ENCODE assay signal across 13 mouse cellular contexts in the genomic region with DNA sequence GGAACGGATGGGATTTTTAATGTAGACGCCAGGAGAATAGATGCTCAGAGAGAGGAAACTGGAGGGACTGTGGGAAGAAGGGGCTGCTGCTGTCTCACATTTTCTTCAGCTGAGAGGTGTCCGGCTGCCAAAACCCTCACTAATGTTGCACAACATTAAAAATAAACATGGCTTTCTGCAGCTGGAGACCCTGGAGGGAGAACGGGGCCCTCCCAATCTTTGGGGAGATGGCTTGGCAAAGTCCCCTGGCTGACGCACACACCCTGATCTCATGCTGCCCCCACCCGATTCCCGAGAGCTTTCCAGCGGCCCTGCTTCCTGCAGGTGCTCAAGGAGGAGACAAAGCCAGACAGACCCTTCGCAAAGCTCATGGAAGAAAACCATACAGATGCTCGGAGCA. TPM values are rescaled to one million over a fixed set of nuclear protein-coding genes. Genes with fewer than 3 reads are reported as not detected.
A peak's percentile ranks its signal among the peaks of the same experiment; 100 is the strongest.
DNase-seq lines count a peak whose midpoint lies in the region; ATAC-seq and TF ChIP-seq lines count a peak whose summit lies in the region.
"Had no signal": no experiment of that assay in that cellular context is flagged by ENCODE, and none has a peak within 500 bp of the region (broad histone marks: within the 10 kb centered on the region; RNA-seq: fewer than 3 reads in every experiment).

No protein-coding gene starts in this region.

- TF ChIP-seq POLR2A in heart, adult 2 months (IDR thresholded peaks at IDR 0.05; ENCODE audit: insufficient read depth, low read depth, low read length) = no peak

- H3K9ac ChIP-seq in heart, adult 2 months (ENCODE audit: low read depth, low read length) = no peak overlapping the region
- H3K9ac ChIP-seq in heart, embryonic 11.5 days (ENCODE audit: low read depth, low read length) = no peak overlapping the region
- no peak overlapping the region for H3K9ac ChIP-seq in intestine, postnatal 0 days (ENCODE audit: low read depth, low read length)

- no peaks in the 10 kb centered on the region for H3K79me2 ChIP-seq in heart, adult 2 months (replicated peaks; ENCODE audit: control insufficient read depth, insufficient read depth, low read length)

- H3K4me1 ChIP-seq in heart, adult 2 months (ENCODE audit: control insufficient read depth, insufficient read depth, low read length) = peaks cover 3% of the 10 kb centered on the region; the same call in 1 of the 2 replicates
- H3K4me1 ChIP-seq in heart, embryonic 11.5 days (ENCODE audit: control insufficient read depth, insufficient read depth, low read length) = no peaks in the 10 kb centered on the region
- H3K4me1 ChIP-seq in intestine, postnatal 0 days (replicated peaks; ENCODE audit: control insufficient read depth, insufficient read depth, low read length) = no peaks in the 10 kb centered on the region
- H3K4me1 ChIP-seq: forebrain, embryonic 10.5 days; megakaryocyte, embryonic 14.5 days had no signal

- no peaks in the 10 kb centered on the region for H3K9me3 ChIP-seq in heart, embryonic 11.5 days (replicated peaks; ENCODE audit: control insufficient read depth, low read length)
- no peaks in the 10 kb centered on the region for H3K9me3 ChIP-seq in intestine, postnatal 0 days (ENCODE audit: control insufficient read depth)
- H3K9me3 ChIP-seq: forebrain, embryonic 10.5 days had no signal

- no peaks in the 10 kb centered on the region for H3K36me3 ChIP-seq in heart, adult 2 months (ENCODE audit: control insufficient read depth, insufficient read depth, low read length)
- no peaks in the 10 kb centered on the region for H3K36me3 ChIP-seq in heart, embryonic 11.5 days (ENCODE audit: control insufficient read depth, insufficient read depth, low read length)
- H3K36me3 ChIP-seq in intestine, postnatal 0 days (ENCODE audit: control insufficient read depth, insufficient read depth) = no peaks in the 10 kb centered on the region
- H3K36me3 ChIP-seq: forebrain, embryonic 10.5 days had no signal

- no peak overlapping the region for H3K27ac ChIP-seq in heart, adult 2 months
- no peak overlapping the region for H3K27ac ChIP-seq in heart, embryonic 11.5 days (ENCODE audit: low read depth, low read length)
- H3K27ac ChIP-seq in gastrocnemius, adult 2 months = peak overlapping the region; percentile 53
- no peak overlapping the region for H3K27ac ChIP-seq in intestine, postnatal 0 days (ENCODE audit: low read depth, low read length)
- H3K27ac ChIP-seq: forebrain, embryonic 10.5 days had no signal

- no peak for ATAC-seq in heart, embryonic 11.5 days (replicated peaks; ENCODE audit: insufficient number of reproducible peaks, low FRiP score, low TSS enrichment)
- no peak for ATAC-seq in intestine, postnatal 0 days

- TF ChIP-seq CTCF in heart, adult 2 months (IDR thresholded peaks at IDR 0.05) = 0 out of 2 replicates have a peak, but pooled peaks have one; percentile 6
- TF ChIP-seq CTCF in gastrocnemius, adult 2 months (IDR thresholded peaks at IDR 0.05) = no peak
- TF ChIP-seq CTCF in intestine, postnatal 0 days (IDR thresholded peaks at IDR 0.05; ENCODE audit: low read depth) = peak; percentile 18; the same call in 1 of the 2 replicates

- peak; percentile 86 for DNase-seq in heart, adult 2 months
- peak; percentile 87 for DNase-seq in gastrocnemius, adult 2 months
- DNase-seq in skeletal muscle tissue, adult 2 months (ENCODE audit: low read depth, low spot score) = peak; percentile 87
- DNase-seq in embryo, embryonic 9.5 days (ENCODE audit: extremely low spot score) = no peak
- no peak for DNase-seq in layer of hippocampus, adult 9-11 months
- no peak for DNase-seq in kidney, postnatal 25 days
- DNase-seq: kidney, postnatal 10 days; thymus, postnatal 4 days had no signal

- 32% methylated on average over 10 of the region's 10 CpGs for WGBS in heart, adult 2 months
- 67% methylated on average over 10 of the region's 10 CpGs for WGBS in heart, embryonic 11.5 days (ENCODE audit: insufficient replicate concordance)
- 52% methylated on average over 10 of the region's 10 CpGs for WGBS in intestine, postnatal 0 days

- intact Hi-C loops in heart, adult 2 months (cut with DNase I) = no loop called here
- intact Hi-C loops in gastrocnemius, adult 2 months (cut with DNase I) = no loop called here

- H3K4me2 ChIP-seq in heart, embryonic 11.5 days = no peak overlapping the region
- H3K4me2 ChIP-seq in intestine, postnatal 0 days (replicated peaks; ENCODE audit: low read depth) = no peak overlapping the region

- no peak overlapping the region for H3K4me3 ChIP-seq in heart, adult 2 months
- no peak overlapping the region for H3K4me3 ChIP-seq in heart, embryonic 11.5 days (ENCODE audit: low read depth, low read length)
- H3K4me3 ChIP-seq in gastrocnemius, adult 2 months = no peak overlapping the region
- no peak overlapping the region for H3K4me3 ChIP-seq in intestine, postnatal 0 days (ENCODE audit: low read depth, low read length)
- H3K4me3 ChIP-seq: forebrain, embryonic 10.5 days; megakaryocyte, embryonic 14.5 days had no signal

- H3K27me3 ChIP-seq in heart, adult 2 months (ENCODE audit: control insufficient read depth, insufficient read depth, low read length) = no peaks in the 10 kb centered on the region
- H3K27me3 ChIP-seq in heart, embryonic 11.5 days (ENCODE audit: control insufficient read depth, insufficient read depth, low read length) = no peaks in the 10 kb centered on the region
- no peaks in the 10 kb centered on the region for H3K27me3 ChIP-seq in intestine, postnatal 0 days (replicated peaks; ENCODE audit: control insufficient read depth, insufficient read depth, low read length)

- peak; percentile 58; the same call in 1 of the 2 replicates for TF ChIP-seq EP300 in heart, adult 2 months (IDR thresholded peaks at IDR 0.05; ENCODE audit: insufficient read depth, low read depth, low read length)

RNA-seq across cellular contexts. Expression of a gene that starts 10.6 kb away (rescaled TPM):
- total RNA-seq in heart, adult 2 months (2021) = 10 to 100 TPM; 22.0 to 28.5 TPM
- 42.0 and 43.6 TPM in 2 replicates for polyA plus RNA-seq in heart, adult 2 months (2012; rRNA removed)
- polyA plus RNA-seq in heart, embryonic 11.5 days (2014; fragmentation: Nextera tagmentation; extraction: Ambion mirVana) = 1.7 and 1.8 TPM in 2 replicates
- total RNA-seq in gastrocnemius, adult 2 months (2021) = 10 to 100 TPM; 10.8 to 17.1 TPM
- polyA plus RNA-seq in intestine, postnatal 0 days (2015; fragmentation: Nextera tagmentation; extraction: Ambion mirVana) = 2.1 and 2.9 TPM in 2 replicates
- total RNA-seq: hematopoietic stem cell, adult 5-6 weeks had no signal

Comparison
In these comparisons a context has a peak if more than half of its experiments do, and no peak if none do; other contexts are left out.
1. RNA of a gene that starts 10.6 kb away (polyA plus RNA-seq): 42.0 to 43.6 TPM in heart, adult 2 months; 2.1 to 2.9 TPM in intestine, postnatal 0 days and 1.7 to 1.8 TPM in heart, embryonic 11.5 days; every median in the first group is over 10 times any median in the second.
2. DNase-seq: peak in heart, adult 2 months (2 of 2), gastrocnemius, adult 2 months (single experiment) and skeletal muscle tissue, adult 2 months (single experiment); none in embryo, embryonic 9.5 days (single experiment), layer of hippocampus, adult 9-11 months (single experiment) and kidney, postnatal 25 days (0 of 2).